Mouse (Mus musculus): Measurements from ENCODE around the gene Defb25.

GRCm38 (mm10) chr2:152669256-152669638 is 46.4 kb upstream of the Defb25 start, which contains the start of gene H13:
- peak; percentile 97 for TF ChIP-seq CTCF (IDR thresholded peaks at IDR 0.05; ENCODE audit: borderline replicate concordance, extremely low read depth, insufficient read depth, insufficient read length)
- peak; percentile 86; the same call in 1 of the 2 replicates for TF ChIP-seq POLR2A (IDR thresholded peaks at IDR 0.05; ENCODE audit: borderline replicate concordance, extremely low read depth, insufficient read depth, insufficient read length, poor library complexity, severe bottlenecking)

Data from brain, embryonic 14.5 days (tissue).